Mouse (Mus musculus) hindbrain, embryonic 14.5 days (tissue): ENCODE data around the gene Adsl. TPM values are rescaled to one million over a fixed set of nuclear protein-coding genes. Genes with fewer than 3 reads are reported as not detected.

Source experiments
- ATAC-seq: fragments of 200-750 bp; cut with Nextera tagmentation; 2 replicates; pipeline ENCODE4 v1.8.0; 2017; ENCODE audit warnings: moderate number of reproducible peaks, mild to moderate bottlenecking, moderate TSS enrichment, moderate library complexity; ENCODE audit not compliant: low FRiP score
- DNase-seq: peaks from one replicate; pipeline ENCODE4 v3.0.0-alpha.2; 2015; ENCODE audit warnings: low spot score
- H3K27ac ChIP-seq: fragments of 300-500 bp; sonication (generic); 2 replicates; pipeline ENCODE4 v1.5.1; 2014; ENCODE audit warnings: mild to moderate bottlenecking, moderate library complexity
- H3K27me3 ChIP-seq: fragments of 300-500 bp; sonication (generic); 2 replicates; pipeline ENCODE4 v1.6.1; 2014; ENCODE audit warnings: mild to moderate bottlenecking, low read length, mixed read lengths; ENCODE audit not compliant: control insufficient read depth, insufficient read depth
- H3K36me3 ChIP-seq: fragments of 300-500 bp; sonication (generic); replicated peaks from 2 replicates; pipeline ENCODE4 v1.6.1; 2014; ENCODE audit not compliant: control insufficient read depth, insufficient read depth
- H3K4me1 ChIP-seq: fragments of 300-500 bp; sonication (generic); replicated peaks from 2 replicates; pipeline ENCODE4 v1.6.1; 2014; ENCODE audit warnings: antibody characterized with exemption, low read length, mixed read lengths; ENCODE audit not compliant: control insufficient read depth, insufficient read depth
- H3K4me2 ChIP-seq: fragments of 300-500 bp; sonication (generic); replicated peaks from 2 replicates; pipeline ENCODE4 v1.6.1; 2014; ENCODE audit warnings: mild to moderate bottlenecking, moderate library complexity
- H3K4me3 ChIP-seq: fragments of 300-500 bp; sonication (generic); replicated peaks from 2 replicates; pipeline ENCODE4 v1.5.1; 2014; ENCODE audit warnings: mild to moderate bottlenecking, low read length
- H3K9ac ChIP-seq: fragments of 300-500 bp; sonication (generic); 2 replicates; pipeline ENCODE4 v1.6.1; 2014
- H3K9me3 ChIP-seq: fragments of 300-500 bp; sonication (generic); 2 replicates; pipeline ENCODE4 v1.6.1; 2016; ENCODE audit warnings: low read length; ENCODE audit not compliant: control insufficient read depth
- WGBS: fragments of 180-500 bp; shearing (Covaris S2); extraction: QIAGEN DNeasy Blood & Tissue Kit; methylation state at CpG from one replicate; pipeline ENCODE4 v1.1.7; 2014; 5-methylcytosine and 5-hydroxymethylcytosine counted together
- microRNA-seq: library from miRNA; unstranded; fragments of <30 nt; microRNA quantifications from one replicate; pipeline ENCODE4, GENCODE M21; 2016
- polyA plus RNA-seq: library from polyadenylated mRNA; unstranded; fragments of >200 nt; fragmentation: Nextera tagmentation; extraction: Ambion mirVana; gene quantifications from 2 replicates; pipeline ENCODE4 v1.2.1, GENCODE M21; 2014

The Adsl gene
- polyA plus RNA-seq, 1 experiment from 2014 or later = 105 TPM

DNA sequence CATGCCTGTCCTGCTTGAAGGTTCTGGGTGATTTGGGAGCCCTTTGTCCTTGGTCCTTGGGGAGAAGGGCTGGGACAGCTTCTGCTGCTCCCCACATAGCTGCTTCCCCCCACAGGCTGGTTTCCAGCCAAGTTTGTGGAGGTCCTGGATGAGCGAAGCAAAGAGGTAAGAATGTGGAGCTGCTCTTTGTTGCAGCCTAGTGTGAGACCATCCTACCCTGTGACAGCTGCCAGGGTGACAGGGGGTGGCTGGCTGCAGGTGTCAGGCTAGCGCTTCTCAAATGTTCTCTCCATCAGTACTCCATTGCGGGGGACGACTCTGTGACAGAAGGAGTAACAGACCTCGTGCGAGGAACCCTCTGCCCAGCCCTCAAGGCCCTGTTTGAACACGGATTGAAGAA lies 61.8 kb downstream of the Adsl start:
- Histone ChIP-seq H3K4me2 (no peak overlapping the region), H3K4me1 (no peaks in the 10 kb centered on the region), H3K9me3 (no peaks in the 10 kb centered on the region), H3K4me3 (no peak overlapping the region), H3K27me3 (no peaks in the 10 kb centered on the region), H3K9ac (no peak overlapping the region), H3K36me3 (peaks cover 83% of the 10 kb centered on the region), H3K27ac (no peak overlapping the region)
- no peak for DNase-seq
- WGBS = 83% methylated on average over 7 of the region's 7 CpGs
- no peak for ATAC-seq

DNA sequence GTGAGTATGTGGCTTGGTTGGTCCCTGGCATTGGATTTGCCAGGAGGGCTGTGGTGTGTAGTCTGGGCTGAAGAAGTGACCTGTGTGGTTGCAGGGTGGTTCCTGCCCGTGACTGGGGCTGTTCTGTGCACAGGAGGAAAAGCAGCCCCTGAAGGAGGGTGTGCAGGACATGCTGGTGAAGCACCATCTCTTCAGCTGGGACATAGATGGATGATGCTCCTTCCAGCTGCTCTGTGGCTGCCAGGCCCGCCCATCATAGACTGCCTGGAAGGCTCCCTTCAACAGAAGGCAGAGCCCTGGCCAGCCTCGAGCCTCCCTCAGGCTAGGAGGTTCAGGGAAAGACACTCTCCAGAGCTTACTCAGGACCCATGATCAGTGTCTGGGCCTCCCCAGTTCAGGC lies 63.2 kb downstream of the Adsl start:
- Histone ChIP-seq H3K4me1 (no peaks in the 10 kb centered on the region), H3K9me3 (no peaks in the 10 kb centered on the region), H3K4me3 (no peak overlapping the region), H3K36me3 (peaks cover 94% of the 10 kb centered on the region), H3K27me3 (no peaks in the 10 kb centered on the region), H3K27ac (no peak overlapping the region), H3K4me2 (no peak overlapping the region), H3K9ac (no peak overlapping the region)
- no peak for ATAC-seq
- 63% methylated on average over 3 of the region's 3 CpGs for WGBS
- DNase-seq = no peak

DNA sequence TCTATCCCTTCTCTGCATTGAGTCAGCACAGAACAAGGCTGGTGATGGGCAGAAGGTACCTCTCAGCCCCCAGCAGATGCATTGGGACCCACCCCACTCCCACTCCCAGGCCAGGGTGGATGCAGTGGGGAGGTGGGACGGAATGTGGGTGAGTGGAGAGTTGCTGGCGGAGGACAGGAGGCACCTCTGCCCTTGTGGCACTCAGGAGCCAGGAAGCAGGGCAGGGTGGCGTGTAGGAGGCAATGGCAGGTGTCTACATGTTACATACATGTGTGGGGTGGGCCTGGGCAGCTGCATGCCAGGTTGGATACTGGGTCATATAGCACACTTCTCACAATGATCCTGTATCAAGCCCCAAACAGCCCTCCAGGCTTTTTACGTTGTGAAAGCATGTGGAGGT lies 64.1 kb downstream of the Adsl start:
- Histone ChIP-seq H3K36me3 (peaks cover 95% of the 10 kb centered on the region), H3K4me1 (no peaks in the 10 kb centered on the region), H3K9ac (no peak overlapping the region), H3K27ac (no peak overlapping the region), H3K4me3 (no peak overlapping the region), H3K27me3 (no peaks in the 10 kb centered on the region), H3K4me2 (no peak overlapping the region), H3K9me3 (no peaks in the 10 kb centered on the region)
- WGBS = 92% methylated on average over 4 of the region's 4 CpGs
- no peak for DNase-seq
- no peak for ATAC-seq

DNA sequence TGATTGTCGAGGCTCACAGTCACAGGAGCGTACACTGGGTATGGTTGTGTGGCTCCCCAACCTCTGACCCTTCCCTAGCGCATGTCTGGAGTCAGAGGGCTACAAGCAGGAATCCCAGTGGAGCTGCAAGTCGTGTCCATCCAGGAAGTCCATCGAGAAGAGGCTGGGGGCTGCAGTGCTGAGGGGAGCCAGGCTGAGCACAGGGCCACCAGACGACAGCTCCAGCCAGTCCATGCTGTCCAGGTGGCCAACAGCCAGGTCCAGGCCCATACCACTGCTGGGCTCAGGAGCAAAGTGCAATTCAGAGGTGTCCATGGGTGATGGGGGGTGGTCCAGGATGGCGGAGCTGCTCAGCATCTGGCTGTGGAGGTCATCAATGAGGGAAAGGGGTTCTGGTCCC lies 64.9 kb downstream of the Adsl start:
- WGBS = 85% methylated on average over 7 of the region's 7 CpGs
- Histone ChIP-seq H3K36me3 (peaks cover 95% of the 10 kb centered on the region), H3K9me3 (no peaks in the 10 kb centered on the region), H3K27me3 (no peaks in the 10 kb centered on the region), H3K4me2 (no peak overlapping the region), H3K4me1 (no peaks in the 10 kb centered on the region), H3K27ac (no peak overlapping the region), H3K4me3 (no peak overlapping the region), H3K9ac (no peak overlapping the region)
- no peak for ATAC-seq
- DNase-seq = no peak

DNA sequence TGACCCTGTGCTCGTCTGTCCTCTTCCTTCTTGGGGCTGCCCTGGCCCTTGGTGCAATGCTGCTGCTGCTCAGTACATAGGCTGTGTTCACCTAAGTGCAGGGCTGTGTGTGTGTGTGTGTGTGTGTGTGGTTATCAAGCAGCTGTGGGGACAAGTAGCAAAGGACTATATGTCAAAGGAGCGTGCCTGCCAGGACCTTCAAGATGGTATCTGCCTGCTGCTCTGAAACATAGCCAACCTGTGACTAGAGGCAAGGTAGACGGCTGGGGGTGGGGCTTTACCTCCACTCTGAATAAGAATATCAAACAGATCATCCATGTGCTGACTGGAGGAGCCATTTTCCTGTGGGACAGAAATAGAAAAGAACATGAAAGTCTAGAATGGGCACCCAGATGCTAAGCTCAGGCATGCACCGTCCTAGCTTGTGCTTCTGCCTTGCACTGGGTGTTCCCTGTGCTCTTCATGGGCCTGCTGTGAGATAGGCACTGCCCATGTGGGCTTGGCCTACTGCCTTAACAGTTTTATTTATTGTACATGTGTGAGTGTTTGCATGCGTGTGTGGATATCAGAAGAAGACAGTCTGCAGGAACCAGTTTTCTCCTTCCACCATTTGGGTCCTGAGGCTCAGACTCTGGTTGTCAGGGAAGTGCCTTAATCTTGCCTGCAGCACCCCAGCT lies 66.9 kb downstream of the Adsl start:
- Histone ChIP-seq H3K9ac (no peak overlapping the region), H3K4me2 (no peak overlapping the region), H3K4me1 (no peaks in the 10 kb centered on the region), H3K9me3 (no peaks in the 10 kb centered on the region), H3K36me3 (peaks cover 99% of the 10 kb centered on the region), H3K27ac (no peak overlapping the region), H3K4me3 (no peak overlapping the region), H3K27me3 (no peaks in the 10 kb centered on the region)
- WGBS = 88% methylated on average over 5 of the region's 5 CpGs
- no peak for DNase-seq
- ATAC-seq = no peak

DNA sequence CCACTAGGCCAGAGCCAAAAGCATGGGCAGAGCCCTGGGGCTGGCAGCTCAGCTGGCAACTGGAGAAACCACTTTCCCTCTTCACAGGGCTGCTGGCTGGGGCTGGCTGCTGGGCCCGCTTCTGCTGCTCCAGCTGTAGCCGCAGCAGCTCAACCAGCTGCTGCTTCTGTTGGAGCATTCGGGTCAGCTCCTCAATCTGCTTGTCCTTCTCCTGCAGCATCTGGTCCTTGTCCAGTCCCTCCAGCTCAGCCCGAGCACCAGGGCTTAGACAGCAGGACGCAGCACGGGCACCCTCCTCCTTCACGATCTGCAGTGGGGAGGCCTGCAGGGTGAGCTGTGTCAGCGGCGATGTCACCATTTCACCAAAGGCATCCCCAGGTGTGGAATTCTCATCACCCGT lies 68.2 kb downstream of the Adsl start:
- Histone ChIP-seq H3K4me3 (no peak overlapping the region), H3K4me2 (no peak overlapping the region), H3K27me3 (no peaks in the 10 kb centered on the region), H3K9me3 (no peaks in the 10 kb centered on the region), H3K9ac (no peak overlapping the region), H3K4me1 (no peaks in the 10 kb centered on the region), H3K36me3 (peaks cover 95% of the 10 kb centered on the region), H3K27ac (no peak overlapping the region)
- 90% methylated on average over 10 of the region's 10 CpGs for WGBS
- DNase-seq = no peak
- no peak for ATAC-seq

DNA sequence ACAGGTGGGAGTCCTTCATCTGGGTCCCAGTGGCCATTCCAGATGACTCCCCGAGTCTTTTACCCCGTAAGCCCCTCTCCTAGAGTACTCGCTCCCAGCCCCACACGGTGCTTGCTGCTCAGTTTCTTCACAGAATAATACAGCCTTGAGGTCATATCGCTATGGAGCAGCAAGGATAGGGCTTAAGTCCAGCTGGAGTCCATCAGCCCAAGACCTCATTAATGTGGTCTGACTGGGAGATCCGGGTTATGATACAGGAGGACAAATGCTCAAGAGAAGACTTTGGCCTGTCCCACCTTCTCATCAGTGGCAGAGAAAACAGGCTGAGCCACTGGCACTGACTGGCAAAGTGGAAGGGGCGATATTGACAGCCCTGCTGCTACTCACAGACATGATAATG lies 69.0 kb downstream of the Adsl start:
- Histone ChIP-seq H3K4me1 (no peaks in the 10 kb centered on the region), H3K4me2 (no peak overlapping the region), H3K27ac (no peak overlapping the region), H3K27me3 (no peaks in the 10 kb centered on the region), H3K4me3 (no peak overlapping the region), H3K9me3 (no peaks in the 10 kb centered on the region), H3K36me3 (peaks cover 92% of the 10 kb centered on the region), H3K9ac (no peak overlapping the region)
- WGBS = 95% methylated on average over 7 of the region's 7 CpGs
- ATAC-seq (no peak), DNase-seq (no peak)

Small RNAs within 50 kb of the gene (microRNA-seq; reads per million reads assigned to microRNA genes)
- gene Mir5113 = 12.1 reads per million, percentile 32 among the genes with 10 or more reads in this experiment

Other genes starting within 250 kb of the Adsl start
- 19.0 and 27.9 TPM in 2 replicates for gene Tnrc6b, start 237.2 kb upstream of the Adsl start, polyA plus RNA-seq
- gene Sgsm3, start 29.3 kb downstream of the Adsl start, polyA plus RNA-seq = 54.3 and 61.8 TPM in 2 replicates
- 29.0 and 31.5 TPM in 2 replicates for gene Mrtfa, start 242.3 kb downstream of the Adsl start, polyA plus RNA-seq